Mouse (Mus musculus): ENCODE data around the gene Eif4a2.

- TF ChIP-seq MAFK (IDR thresholded peaks at IDR 0.05; ENCODE audit: insufficient read depth, low read depth, low read length): no peak
- TF ChIP-seq CHD2 (IDR thresholded peaks at IDR 0.05; ENCODE audit: low read depth, low read length): no peak
- no peak for TF ChIP-seq ZC3H11A (IDR thresholded peaks at IDR 0.05; ENCODE audit: borderline replicate concordance, low read depth, low read length)
Observed at GRCm38 (mm10) chr16:23158292-23158691, 51.0 kb downstream of the Eif4a2 start.
